Mouse (Mus musculus): ENCODE results near the gene Rab27a. TPM values are rescaled to one million over a fixed set of nuclear protein-coding genes. Genes with fewer than 3 reads are reported as not detected.

Gene Rab27a
- total RNA-seq (2021), result 1 to 10 TPM; 4.8 to 9.8 TPM

- intact Hi-C loops (cut with DNase I), result loop anchor here (1.0 to 5.0 kb wide), 2 partner anchors 47 to 68 kb away; partner anchors contain the start of gene Rsl24d1
- DNase-seq (ENCODE audit: low spot score in 2 of 2), result peak; percentile 65 to 76
These were observed at the start of gene Rab27a for GRCm38 (mm10) chr9:73044146-73045079. Rab27a (plus strand) TSS chr9:73044854.

- DNase-seq (ENCODE audit: low spot score in 2 of 2), result no peak
- intact Hi-C loops (cut with DNase I), result no loop called here
These were observed 48.5 kb upstream of the Rab27a start for GRCm38 (mm10) chr9:72996167-72996566.

GRCm38 (mm10) chr9:72996806-72997205 lies 47.8 kb upstream of the Rab27a start:
- intact Hi-C loops (cut with DNase I), result no loop called here

GRCm38 (mm10) chr9:73000487-73000886 lies 44.2 kb upstream of the Rab27a start:
- intact Hi-C loops (cut with DNase I), result no loop called here
- no peak for DNase-seq (ENCODE audit: low spot score in 2 of 2)

More at GRCm38 (mm10) chr9:72996806-72997205, 47.8 kb upstream of the Rab27a start:
- no peak for DNase-seq (ENCODE audit: low spot score in 2 of 2)

GRCm38 (mm10) chr9:73001314-73002011 lies 43.2 kb upstream of the Rab27a start:
- intact Hi-C loops (cut with DNase I), result no loop called here

GRCm38 (mm10) chr9:73002177-73002576 lies 42.5 kb upstream of the Rab27a start:
- intact Hi-C loops (cut with DNase I), result no loop called here
- no peak for DNase-seq (ENCODE audit: low spot score in 2 of 2)

More at GRCm38 (mm10) chr9:73001314-73002011, 43.2 kb upstream of the Rab27a start:
- no peak for DNase-seq (ENCODE audit: low spot score in 2 of 2)

GRCm38 (mm10) chr9:73004076-73004475 lies 40.6 kb upstream of the Rab27a start:
- DNase-seq (ENCODE audit: low spot score in 2 of 2), result no peak
- intact Hi-C loops (cut with DNase I), result no loop called here

GRCm38 (mm10) chr9:73005106-73005505 lies 39.5 kb upstream of the Rab27a start:
- DNase-seq (ENCODE audit: low spot score in 2 of 2), result no peak
- intact Hi-C loops (cut with DNase I), result no loop called here

GRCm38 (mm10) chr9:73006175-73006574 lies 38.5 kb upstream of the Rab27a start:
- intact Hi-C loops (cut with DNase I), result no loop called here
- DNase-seq (ENCODE audit: low spot score in 2 of 2), result no peak

- DNase-seq (ENCODE audit: low spot score in 2 of 2), result no peak
- intact Hi-C loops (cut with DNase I), result no loop called here
These were observed 36.3 kb upstream of the Rab27a start for GRCm38 (mm10) chr9:73008384-73008783.

GRCm38 (mm10) chr9:73012629-73013028 lies 32.0 kb upstream of the Rab27a start:
- no peak for DNase-seq (ENCODE audit: low spot score in 2 of 2)
- intact Hi-C loops (cut with DNase I), result no loop called here

- peak in 1 of 2 experiments; percentile 15 for DNase-seq (ENCODE audit: low spot score in 2 of 2)
- intact Hi-C loops (cut with DNase I), result no loop called here
These were observed 29.9 kb upstream of the Rab27a start for GRCm38 (mm10) chr9:73014724-73015123.

GRCm38 (mm10) chr9:73019841-73020240 lies 24.8 kb upstream of the Rab27a start:
- intact Hi-C loops (cut with DNase I), result no loop called here
- DNase-seq (ENCODE audit: low spot score in 2 of 2), result no peak

- intact Hi-C loops (cut with DNase I), result no loop called here
- no peak for DNase-seq (ENCODE audit: low spot score in 2 of 2)
These were observed 24.0 kb upstream of the Rab27a start for GRCm38 (mm10) chr9:73020566-73021097.

- DNase-seq (ENCODE audit: low spot score in 2 of 2), result peak; percentile 23 to 36
- intact Hi-C loops (cut with DNase I), result no loop called here
These were observed 18.6 kb upstream of the Rab27a start for GRCm38 (mm10) chr9:73025818-73026636.

- intact Hi-C loops (cut with DNase I), result no loop called here
These were observed 14.2 kb upstream of the Rab27a start for GRCm38 (mm10) chr9:73030443-73030842.

GRCm38 (mm10) chr9:73031421-73031820 lies 13.2 kb upstream of the Rab27a start:
- intact Hi-C loops (cut with DNase I), result no loop called here
- no peak for DNase-seq (ENCODE audit: low spot score in 2 of 2)

More at GRCm38 (mm10) chr9:73030443-73030842, 14.2 kb upstream of the Rab27a start:
- DNase-seq (ENCODE audit: low spot score in 2 of 2), result no peak

- intact Hi-C loops (cut with DNase I), result no loop called here
- no peak for DNase-seq (ENCODE audit: low spot score in 2 of 2)
These were observed 11.2 kb upstream of the Rab27a start for GRCm38 (mm10) chr9:73033406-73033805.

GRCm38 (mm10) chr9:73039222-73039945 lies 5.3 kb upstream of the Rab27a start:
- intact Hi-C loops (cut with DNase I), result loop anchor here (5.0 kb wide), 1 partner anchor 52 kb away; the partner anchor contains the start of genes Ccpg1 and Ccpg1os
- peak; percentile 94 to 95 for DNase-seq (ENCODE audit: low spot score in 2 of 2)

Measured in left cerebral cortex, postnatal 36 days (tissue).